Mouse (Mus musculus): ENCODE results near the gene Zfp574.

DNA sequence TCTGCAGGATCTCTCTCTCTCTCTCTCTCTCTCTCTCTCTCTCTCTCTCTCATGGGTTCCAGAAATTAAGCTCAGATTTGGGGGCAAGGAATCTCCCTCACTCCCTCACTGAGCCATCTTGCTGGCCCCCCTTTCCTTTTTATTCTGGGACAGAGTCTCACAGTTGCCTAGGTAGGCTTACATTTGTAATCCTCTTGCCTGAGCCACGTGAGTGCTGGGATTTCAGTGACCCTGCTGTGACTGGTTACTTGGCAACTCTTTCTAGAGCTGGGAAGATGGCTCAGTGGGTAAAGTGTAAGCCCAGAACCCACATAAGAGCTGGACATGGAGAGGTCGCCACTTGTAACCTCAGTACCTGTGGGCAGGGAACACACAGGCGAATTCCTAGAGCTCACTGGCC is 40.8 kb upstream of the Zfp574 start:
- TF ChIP-seq CTCF (IDR thresholded peaks at IDR 0.05; ENCODE audit: low read depth), result no peak
- TF ChIP-seq EP300 (optimal IDR thresholded peaks at IDR 0.05), result no peak
